Mouse (Mus musculus): ENCODE measurements around the gene Fam234b.

DNA sequence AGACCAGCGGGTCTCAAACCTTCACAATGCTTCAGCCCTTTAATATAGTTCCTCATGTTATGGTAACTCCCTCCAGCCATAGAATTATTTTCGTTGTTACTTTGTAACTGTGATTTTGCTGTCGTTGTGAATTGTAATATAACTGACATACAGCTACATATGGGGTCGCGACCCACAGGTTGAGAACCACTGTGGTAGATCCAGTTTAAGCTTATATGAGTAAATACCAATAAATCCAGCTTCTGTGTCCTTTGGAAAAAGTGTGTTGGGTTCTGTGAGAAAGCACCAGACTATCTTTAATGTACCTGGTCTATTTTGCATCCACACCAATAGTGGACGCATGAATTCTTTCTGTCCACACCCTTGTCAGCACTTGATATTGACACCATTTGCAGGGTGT, 80.5 kb downstream of the Fam234b start:
- no peak for TF ChIP-seq CTCF (IDR thresholded peaks at IDR 0.05; ENCODE audit: extremely low read depth, insufficient read length, insufficient replicate concordance, low read depth, low read length)
- TF ChIP-seq POLR2A (IDR thresholded peaks at IDR 0.05; ENCODE audit: low read depth, low read length), result no peak

Data from small intestine, adult 2 months (tissue).